Mouse (Mus musculus) MEL (cell line): Measurements from ENCODE around the gene Mef2d.

ENCODE experiments used
- ETS1 ChIP-seq: IDR thresholded peaks from 2 replicates; pipeline ENCODE4 v1.6.1; 2012; ENCODE audit warnings: low read depth, mild to moderate bottlenecking, inconsistent platforms, low read length, improper control_type of control experiment, moderate library complexity
- MAX ChIP-seq: IDR thresholded peaks from 2 replicates; pipeline ENCODE4 v1.6.1; 2011; ENCODE audit warnings: low read length, improper control_type of control experiment
- POLR2A ChIP-seq, 2 experiments: IDR thresholded peaks; 2 replicates each; pipeline ENCODE4 v1.6.1; 2011 to 2012; ENCODE audit warnings: low read length in 2 of 2, mild to moderate bottlenecking in 2 of 2, control low read depth in 1 of 2, improper control_type of control experiment in 1 of 2, low read depth in 1 of 2, moderate library complexity in 1 of 2; ENCODE audit not compliant: control insufficient read depth in 1 of 2, insufficient read depth in 1 of 2, poor library complexity in 1 of 2
- ZNF384 ChIP-seq: IDR thresholded peaks from 2 replicates; pipeline ENCODE4 v1.6.1; 2012; ENCODE audit warnings: low read depth, mild to moderate bottlenecking, inconsistent platforms, low read length, improper control_type of control experiment

DNA sequence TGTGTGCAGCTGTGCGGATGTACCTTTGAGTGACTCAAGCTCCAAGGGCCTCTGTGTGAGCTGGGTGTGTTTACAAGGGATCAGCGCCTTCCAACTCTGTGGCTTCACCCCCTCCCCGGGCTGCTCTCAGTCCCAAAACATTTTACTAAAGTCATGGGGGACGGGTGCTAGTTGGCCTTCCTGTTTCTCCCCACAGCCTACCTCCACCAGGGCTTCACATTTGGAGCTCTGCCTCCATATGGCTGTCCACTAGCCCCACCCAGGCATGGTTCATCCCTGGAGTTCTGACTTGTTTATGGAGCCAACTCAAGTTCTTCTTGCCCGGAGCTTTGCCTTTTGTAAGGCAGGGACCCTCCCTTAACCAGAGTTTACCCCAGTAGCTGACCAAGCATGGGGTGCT, 28.2 kb downstream of the Mef2d start:
- TF ChIP-seq ZNF384 (no peak), ETS1 (no peak), POLR2A (IDR thresholded peaks at IDR 0.05; ENCODE audit: control insufficient read depth in 1 of 2, insufficient read depth in 1 of 2, low read depth in 1 of 2, low read length in 2 of 2, poor library complexity in 1 of 2) (no peak), MAX (no peak)
